In genomic region chr11:111781321-111781720, GRCm38 (mm10) we compare ENCODE assay signal across 12 mouse cellular contexts.
A peak's percentile ranks its signal among the peaks of the same experiment; 100 is the strongest.
DNase-seq lines count a peak whose midpoint lies in the region; ATAC-seq and TF ChIP-seq lines count a peak whose summit lies in the region.
"Had no signal": no experiment of that assay in that cellular context is flagged by ENCODE, and none has a peak within 500 bp of the region (broad histone marks: within the 10 kb centered on the region; RNA-seq: fewer than 3 reads in every experiment).

No protein-coding gene starts in this region.

- H3K36me3 ChIP-seq in limb, embryonic 14.5 days (ENCODE audit: control insufficient read depth, insufficient read depth, low read length) = no peaks in the 10 kb centered on the region
- H3K36me3 ChIP-seq: midbrain, embryonic 15.5 days had no signal

- no peak overlapping the region for H3K27ac ChIP-seq in limb, embryonic 14.5 days (replicated peaks; ENCODE audit: low read depth, low read length)
- H3K27ac ChIP-seq: midbrain, embryonic 15.5 days had no signal

- no peaks in the 10 kb centered on the region for H3K9me3 ChIP-seq in limb, embryonic 14.5 days (ENCODE audit: control insufficient read depth, low read length)
- H3K9me3 ChIP-seq: midbrain, embryonic 15.5 days had no signal

- TF ChIP-seq POLR2A in limb, embryonic 14.5 days (IDR thresholded peaks at IDR 0.05; ENCODE audit: borderline replicate concordance, extremely low read depth, insufficient read depth, insufficient read length) = no peak

- no peak for ATAC-seq in limb, embryonic 14.5 days (ENCODE audit: low FRiP score, low read depth)
- ATAC-seq in granulocyte monocyte progenitor cell, adult 5-6 weeks (replicated peaks; ENCODE audit: poor library complexity, severe bottlenecking) = no peak
- ATAC-seq: midbrain, embryonic 15.5 days had no signal

- H3K27me3 ChIP-seq in limb, embryonic 14.5 days (ENCODE audit: control insufficient read depth, insufficient read depth, low read length) = no peaks in the 10 kb centered on the region
- H3K27me3 ChIP-seq: midbrain, embryonic 15.5 days had no signal

- intact Hi-C loops in heart, postnatal 10 days (cut with DNase I) = loop anchor here (1.0 kb wide), 1 partner anchor 28 kb away; no protein-coding TSS in a partner anchor

- peaks cover 6% of the 10 kb centered on the region; the same call in 1 of the 2 replicates for H3K4me1 ChIP-seq in limb, embryonic 14.5 days (ENCODE audit: control insufficient read depth, insufficient read depth, low read length)
- H3K4me1 ChIP-seq: midbrain, embryonic 15.5 days had no signal

- H3K9ac ChIP-seq in limb, embryonic 14.5 days (ENCODE audit: low read depth, low read length, severe bottlenecking) = no peak overlapping the region
- H3K9ac ChIP-seq: midbrain, embryonic 15.5 days had no signal

- WGBS in limb, embryonic 14.5 days = 32% methylated on average over 7 of the region's 7 CpGs

- DNase-seq in heart, adult 11 months = peak; percentile 88
- no peak for DNase-seq in heart, postnatal 10 days
- peak; percentile 6 to 16 for DNase-seq in lung, adult 18-20 months
- DNase-seq in lung, postnatal 4 days = no peak
- peak; percentile 59 for DNase-seq in limb, embryonic 14.5 days (ENCODE audit: low spot score)
- no peak for DNase-seq in kidney, postnatal 4 days
- DNase-seq in retina, embryonic 14.5 days (ENCODE audit: low spot score) = no peak
- DNase-seq: cerebellum, adult 11 months; kidney, postnatal 25 days; liver had no signal

- H3K4me3 ChIP-seq in limb, embryonic 14.5 days (replicated peaks; ENCODE audit: low read length) = no peak overlapping the region
- H3K4me3 ChIP-seq: midbrain, embryonic 15.5 days had no signal

- peak overlapping the region; percentile 41 for H3K4me2 ChIP-seq in limb, embryonic 14.5 days (replicated peaks; ENCODE audit: low read depth, low read length, severe bottlenecking)
- H3K4me2 ChIP-seq: midbrain, embryonic 15.5 days had no signal

Comparison
In these comparisons a context has a peak if more than half of its experiments do, and no peak if none do; other contexts are left out.
1. DNase-seq: peak in heart, adult 11 months (single experiment), lung, adult 18-20 months (2 of 2) and limb, embryonic 14.5 days (single experiment); none in heart, postnatal 10 days (0 of 2), lung, postnatal 4 days (0 of 2), kidney, postnatal 4 days (0 of 2) and retina, embryonic 14.5 days (single experiment).